Mouse (Mus musculus): ENCODE data around the gene Arhgap18.

The Arhgap18 gene

DNA sequence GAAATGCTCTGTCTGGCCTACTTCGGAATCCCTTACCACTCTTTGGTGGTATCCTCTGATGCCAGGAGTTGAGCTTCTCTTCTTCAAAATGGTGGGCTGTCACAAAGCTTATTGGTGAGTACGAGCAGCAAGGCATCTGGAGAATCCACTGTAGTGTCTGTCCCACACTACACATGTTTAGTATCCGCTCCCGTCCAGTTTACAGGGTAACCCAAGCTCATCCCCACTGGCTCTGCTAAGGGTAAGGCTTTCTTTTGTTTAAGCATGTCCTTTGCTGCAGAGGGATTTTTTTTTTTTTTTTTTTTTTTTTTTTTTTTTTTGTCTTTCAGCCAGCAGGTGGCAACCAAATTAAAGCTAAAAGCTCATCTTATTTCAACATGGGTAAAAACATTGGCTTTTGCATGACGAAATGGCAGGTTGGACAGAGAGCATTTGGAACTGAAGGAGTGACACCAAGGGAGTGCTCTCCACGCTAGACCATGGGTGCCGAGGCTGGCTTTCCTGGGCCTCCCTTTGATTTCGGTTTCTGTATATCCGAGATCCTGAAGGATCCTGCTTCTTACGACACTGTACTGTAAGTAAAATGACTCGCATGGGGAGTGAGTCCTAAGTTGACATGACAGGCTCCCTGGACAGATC is at the start of gene Arhgap18:
Gene Arhgap18 (plus strand): TSS at position 493 of the 639 bp plus-strand sequence.
- no peak for DNase-seq (ENCODE audit: low spot score)

DNA sequence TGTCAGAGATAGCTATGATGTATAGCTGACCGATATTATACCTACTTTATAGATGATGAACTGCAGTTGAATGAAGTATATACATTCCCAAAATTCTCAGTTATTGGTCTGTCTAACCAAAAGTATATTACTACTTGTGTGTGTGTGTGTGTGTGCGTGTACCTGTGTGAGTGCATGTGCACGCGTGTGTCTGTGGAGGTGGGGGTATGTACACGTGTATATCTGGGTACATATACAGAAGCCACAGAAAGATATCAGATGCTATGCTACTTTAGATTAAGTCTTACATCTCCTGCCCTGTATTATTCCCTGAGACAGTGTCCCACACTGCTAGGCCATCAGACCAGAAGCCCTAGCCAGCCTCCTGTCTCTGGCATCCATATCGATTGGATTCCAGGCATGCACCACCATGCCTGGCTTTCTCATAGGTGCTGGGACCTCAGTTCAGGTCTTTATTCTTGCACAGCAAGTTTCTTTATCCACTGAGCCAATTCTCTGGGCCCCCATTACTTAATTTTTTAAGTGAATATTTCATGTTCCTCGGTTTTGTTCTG is 42.7 kb upstream of the Arhgap18 start:
- DNase-seq (ENCODE audit: low spot score): no peak

DNA sequence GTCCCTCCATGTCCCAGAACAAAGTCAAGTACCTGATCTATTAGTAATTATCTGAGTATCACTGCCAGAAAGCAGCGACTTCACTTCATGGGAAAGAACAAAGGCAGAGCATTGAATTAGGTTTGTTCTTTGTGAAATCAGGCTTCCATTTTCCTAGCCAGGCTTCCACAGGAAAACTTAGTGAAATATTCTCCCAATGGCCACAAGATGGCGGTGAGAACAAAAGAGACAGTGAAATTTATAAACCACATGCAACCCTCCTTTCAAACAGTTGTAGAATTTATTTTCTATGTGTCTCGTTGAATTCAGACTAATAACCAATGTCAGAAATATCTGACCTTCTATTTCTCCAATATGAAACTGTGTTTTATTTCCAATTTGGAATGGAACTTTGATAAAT is 42.2 kb upstream of the Arhgap18 start:
- peak; percentile 15 for DNase-seq (ENCODE audit: low spot score)

DNA sequence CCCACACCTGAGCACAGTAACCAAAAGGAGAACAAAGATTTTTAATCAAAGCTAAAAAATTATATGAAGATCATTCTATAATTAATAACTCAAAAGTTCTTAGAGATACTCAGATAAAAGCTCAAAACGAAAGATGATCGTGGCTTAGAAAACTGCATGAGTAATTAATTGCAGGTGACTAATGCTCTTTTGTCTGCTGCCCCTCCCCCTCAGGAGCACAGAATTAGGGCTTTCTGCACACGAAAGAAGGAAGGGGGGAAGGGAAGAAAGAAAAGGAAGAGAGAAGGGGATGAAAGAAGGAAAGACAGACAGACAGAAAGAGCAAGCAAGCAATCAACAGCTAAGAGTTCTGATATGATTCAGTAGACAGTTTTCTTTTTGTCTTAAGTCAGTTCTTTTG is 39.2 kb upstream of the Arhgap18 start:
- no peak for DNase-seq (ENCODE audit: low spot score)

DNA sequence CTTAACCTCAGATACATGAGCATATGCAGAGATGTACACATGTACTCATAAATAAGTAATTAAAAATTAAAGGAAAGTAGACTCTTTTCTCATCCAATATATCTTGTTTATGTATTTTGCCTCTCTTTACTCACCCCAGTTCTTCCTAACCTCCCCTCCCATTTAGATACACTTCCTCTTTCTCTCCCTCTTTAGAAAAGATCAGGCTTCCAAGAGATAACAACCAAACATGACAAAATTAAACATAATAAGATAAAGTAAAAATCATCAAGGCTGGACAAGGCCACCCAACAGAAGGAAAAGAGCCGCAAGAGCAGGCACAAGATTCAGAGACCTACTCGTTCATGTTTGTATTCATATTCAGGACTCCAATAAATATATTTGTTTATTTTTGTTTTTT is 28.5 kb upstream of the Arhgap18 start:
- DNase-seq (ENCODE audit: low spot score): no peak

DNA sequence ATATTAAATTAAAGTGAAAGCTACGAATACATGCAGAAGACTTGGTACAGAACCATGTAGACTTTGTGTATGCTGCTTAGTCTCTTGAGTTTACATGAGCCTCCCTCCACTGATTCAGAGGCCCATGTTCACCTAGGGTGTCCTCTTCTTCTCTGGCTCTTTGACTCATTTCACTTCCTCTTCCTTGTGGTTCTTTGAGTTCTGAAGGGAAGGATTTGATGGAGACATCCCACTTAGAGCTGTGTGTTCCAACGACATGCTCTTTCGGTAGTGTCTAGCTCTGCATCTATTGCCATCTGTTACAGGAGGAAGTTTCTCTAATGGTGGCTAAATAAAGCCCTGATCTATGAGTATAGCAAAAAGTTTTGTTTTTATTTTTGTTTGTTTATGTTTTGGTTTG is 28.0 kb upstream of the Arhgap18 start:
- no peak for DNase-seq (ENCODE audit: low spot score)

DNA sequence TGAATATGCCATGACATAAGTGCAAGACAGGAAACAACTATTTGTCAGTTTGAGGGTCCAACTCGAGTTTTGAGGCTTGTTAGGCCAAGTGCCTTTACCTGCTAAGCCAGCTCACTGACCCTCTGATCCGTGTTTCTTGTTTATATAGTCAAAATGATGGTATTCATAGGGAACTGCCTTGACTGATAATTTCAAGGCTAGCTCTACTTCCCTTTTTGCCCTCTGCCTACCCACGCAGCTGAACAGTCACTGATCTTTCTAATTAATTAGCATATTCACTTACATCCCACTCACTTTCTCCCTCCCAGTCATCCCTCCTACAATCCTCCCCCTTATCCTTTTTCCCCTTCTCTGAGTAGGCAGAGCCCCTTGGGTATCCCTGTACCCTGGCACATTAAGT is 2.4 kb upstream of the Arhgap18 start:
- DNase-seq (ENCODE audit: low spot score): no peak

DNA sequence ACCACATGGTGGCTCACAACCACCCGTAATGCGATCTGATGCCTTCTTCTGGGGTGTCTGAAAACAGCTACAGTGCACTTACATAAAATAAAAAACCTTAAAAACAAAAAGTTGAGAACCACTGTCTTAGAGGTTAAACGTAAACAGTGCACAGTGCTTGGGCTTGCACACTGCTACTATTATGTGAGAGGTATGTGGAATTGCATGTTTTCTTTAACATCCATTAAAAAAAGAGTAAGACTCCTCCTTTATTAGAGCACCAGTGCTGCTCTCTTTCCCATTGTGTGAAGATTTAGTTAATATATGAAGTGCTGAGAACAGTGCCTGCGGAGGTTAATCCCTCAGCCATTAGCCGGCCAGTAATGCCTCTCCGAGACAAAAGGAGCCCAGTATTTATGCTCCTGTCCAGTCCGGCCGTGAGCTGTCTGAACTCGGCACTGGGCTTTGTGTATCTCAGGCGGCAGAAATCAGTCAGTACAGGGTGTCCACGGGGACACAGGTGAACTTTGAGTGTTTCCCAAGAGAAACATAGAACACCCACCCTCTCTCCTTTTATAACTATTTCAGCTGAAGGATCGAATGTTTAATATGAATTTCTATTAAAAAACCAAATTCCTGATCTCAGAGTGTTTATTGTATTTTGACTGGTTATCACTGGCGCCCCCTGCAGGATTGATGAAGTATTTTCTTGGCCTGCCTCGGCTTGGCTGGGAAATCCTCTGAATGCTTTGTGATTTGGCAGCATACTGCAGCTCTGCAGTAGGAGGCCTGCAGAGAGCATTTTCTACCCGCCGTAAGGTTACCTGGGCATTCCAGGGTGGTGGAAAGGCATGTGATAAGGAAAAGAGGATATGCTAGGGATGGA is 925 bp upstream of the Arhgap18 start:
- peak; percentile 59 for DNase-seq (ENCODE audit: low spot score)

DNA sequence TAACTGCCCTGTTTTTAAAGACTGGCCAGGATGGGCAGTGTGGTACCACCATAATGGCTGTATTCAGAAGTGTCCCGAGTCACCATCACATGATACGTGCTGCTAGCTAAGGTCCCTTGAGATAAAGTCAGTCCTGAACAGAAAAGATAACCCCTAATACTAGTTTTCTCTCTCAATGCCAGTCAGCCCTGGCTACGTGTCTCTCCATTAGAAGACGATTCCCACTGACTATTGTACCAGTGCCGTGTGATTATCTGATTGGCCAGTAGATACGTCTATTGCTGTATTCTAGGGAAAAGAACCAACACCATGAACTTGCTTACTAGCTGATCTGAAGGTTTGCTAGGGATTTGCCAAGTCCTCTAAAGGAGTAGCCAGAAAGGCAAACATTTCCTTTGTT is 785 bp downstream of the Arhgap18 start:
- DNase-seq (ENCODE audit: low spot score): no peak

DNA sequence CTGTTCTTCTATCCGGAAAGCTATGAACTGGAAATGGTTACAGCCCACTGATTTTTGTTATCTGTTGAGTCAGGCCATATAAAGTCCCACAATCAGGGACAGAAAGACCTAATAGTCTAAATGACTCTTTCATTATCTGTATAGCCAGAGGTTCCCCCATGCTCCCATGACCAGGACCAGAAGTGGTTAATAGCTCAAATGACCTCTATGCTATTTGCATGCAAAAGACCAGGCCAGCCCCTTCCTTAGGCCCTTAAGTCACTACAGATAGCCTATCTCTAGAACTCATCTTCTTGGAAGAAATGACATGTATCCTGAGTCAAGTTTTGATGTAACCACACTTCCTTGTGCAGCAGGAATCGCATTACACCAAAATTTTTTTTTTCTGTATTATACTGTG is 4.0 kb downstream of the Arhgap18 start:
- no peak for DNase-seq (ENCODE audit: low spot score)

DNA sequence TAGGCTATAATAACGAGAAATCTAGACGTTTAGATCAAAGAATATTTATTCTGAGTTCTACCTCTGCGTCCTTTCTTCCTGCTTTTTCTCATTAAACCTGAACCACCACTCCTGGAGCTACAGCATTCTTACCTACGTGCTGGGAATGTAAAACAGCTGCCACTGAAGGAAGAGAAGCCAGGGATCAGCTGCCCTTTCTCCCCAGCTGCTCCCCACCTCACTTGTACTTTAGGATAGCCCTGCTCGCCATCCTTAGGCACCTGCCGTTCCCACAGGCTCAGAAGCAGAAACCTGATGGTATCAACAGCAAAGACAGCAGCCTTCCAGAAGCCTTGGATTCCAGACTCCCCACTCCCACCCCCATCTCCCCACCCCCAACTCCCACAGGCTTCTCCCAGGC is 6.2 kb downstream of the Arhgap18 start:
- no peak for DNase-seq (ENCODE audit: low spot score)

DNA sequence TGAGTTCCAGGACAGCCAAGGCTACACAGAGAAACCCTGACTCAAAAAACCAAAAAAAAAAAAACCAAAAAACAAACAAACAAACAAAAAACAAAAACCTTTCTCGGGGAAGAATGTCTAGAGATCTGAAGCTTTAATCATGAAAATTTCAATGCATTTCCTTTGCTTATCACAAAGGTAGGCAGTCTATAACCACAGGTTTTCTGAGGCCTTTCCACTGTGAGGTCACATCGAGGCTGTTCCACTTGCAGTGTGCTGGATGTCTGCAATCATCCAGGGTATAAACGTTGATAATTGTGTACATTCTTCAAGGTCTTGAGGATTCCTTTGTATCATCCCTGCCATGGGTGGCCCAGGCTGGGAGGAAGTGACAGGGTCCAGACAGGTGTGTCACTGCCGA is 7.9 kb downstream of the Arhgap18 start:
- DNase-seq (ENCODE audit: low spot score): no peak

DNA sequence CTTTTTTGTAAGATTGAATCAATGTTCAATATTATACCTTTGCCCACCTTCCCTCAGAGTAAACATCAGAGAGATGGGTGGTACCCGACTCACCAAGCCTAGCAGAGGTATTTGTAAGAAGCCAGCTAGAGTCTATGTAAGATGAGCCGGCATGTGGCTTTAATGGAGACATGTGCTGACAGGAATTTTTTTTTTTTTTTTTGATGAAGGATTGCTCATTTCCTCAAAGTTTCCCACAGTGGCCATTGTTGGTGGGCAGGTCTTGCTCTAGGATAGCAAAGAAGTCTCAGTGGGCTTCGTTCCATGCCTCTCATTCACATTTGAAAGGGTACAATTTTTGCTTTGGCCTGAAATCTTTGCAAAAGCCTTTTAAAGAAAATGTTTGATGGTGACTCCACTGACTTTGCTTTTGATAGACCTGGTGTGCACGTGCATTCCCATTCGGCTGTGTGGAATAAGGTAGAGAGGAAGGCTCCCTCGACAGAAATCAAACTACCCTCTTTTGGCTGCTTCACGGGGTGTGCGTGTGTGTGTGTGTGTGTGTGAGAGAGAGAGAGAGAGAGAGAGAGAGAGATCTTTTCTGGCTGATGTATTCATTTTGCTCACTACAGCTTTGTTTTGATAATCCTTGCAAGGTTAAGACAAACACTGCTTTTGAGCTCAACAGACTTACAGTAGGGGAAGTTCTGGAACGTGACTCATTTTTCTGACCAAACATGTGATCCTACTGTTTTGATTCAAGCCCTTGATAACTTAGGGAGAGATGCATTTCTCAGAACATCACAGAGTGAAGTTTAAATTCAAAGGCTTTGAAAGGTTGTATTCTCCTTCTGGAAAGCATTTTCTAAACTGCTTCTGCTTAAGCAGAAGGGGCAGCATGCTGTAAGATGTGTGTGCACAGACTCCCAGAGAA is 9.0 kb downstream of the Arhgap18 start:
- DNase-seq (ENCODE audit: low spot score): no peak

DNA sequence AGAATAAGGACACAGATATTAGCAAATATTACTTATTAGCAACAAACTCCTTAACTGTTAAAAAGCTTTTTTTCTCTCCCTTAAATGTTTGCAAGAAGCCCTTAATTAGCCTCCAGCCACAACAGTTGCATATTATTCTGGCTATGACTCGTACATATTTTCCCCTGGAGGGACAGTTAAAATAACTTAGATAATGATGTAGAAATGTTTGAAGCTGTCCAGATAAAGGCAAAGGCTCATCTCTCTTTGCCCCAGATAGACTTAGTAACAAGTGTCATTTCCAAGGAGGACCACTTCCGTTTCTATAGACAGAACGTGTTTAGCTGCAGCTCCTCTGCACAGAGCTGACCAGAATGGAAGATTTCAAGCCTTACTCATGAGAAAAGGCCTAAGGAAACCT is 14.0 kb downstream of the Arhgap18 start:
- no peak for DNase-seq (ENCODE audit: low spot score)

DNA sequence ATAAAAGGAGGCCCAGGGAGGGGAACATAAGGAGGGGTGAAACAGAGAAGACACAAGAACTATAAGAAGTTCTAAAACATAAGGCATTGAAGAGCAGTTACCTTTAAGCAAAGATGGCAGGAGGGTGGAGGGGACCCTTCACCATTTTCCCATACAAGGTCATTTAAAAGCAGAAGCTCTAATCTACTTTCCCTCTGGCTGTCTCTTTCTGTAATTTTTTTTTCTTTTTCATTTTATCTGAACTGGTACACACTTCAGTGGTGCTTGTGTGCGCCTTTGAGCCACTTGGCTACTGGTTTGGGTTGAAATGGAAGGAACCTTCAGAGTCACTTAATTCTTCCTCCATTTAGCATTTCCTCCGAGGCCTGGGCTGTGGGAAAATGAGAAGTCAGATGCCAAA is 15.7 kb downstream of the Arhgap18 start:
- no peak for DNase-seq (ENCODE audit: low spot score)

DNA sequence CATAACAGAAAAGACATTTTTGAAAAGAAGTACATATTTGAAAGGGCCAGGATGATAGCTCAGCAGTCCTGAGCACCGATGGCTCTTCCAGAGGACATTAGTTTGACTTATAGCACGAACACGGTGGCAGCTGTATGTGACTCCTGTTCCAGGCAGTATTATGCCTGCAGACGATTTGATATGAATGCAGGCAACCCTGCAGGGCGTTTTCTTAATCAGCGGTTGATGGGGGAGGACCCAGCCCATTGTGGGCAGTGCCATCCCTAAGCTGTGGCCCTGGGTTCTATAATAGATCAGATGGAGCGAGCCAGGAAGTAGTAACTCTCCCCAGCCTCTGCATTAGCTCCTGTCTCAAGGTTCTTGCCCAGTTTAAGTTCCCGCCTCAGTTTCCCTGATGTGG is 16.8 kb downstream of the Arhgap18 start:
- no peak for DNase-seq (ENCODE audit: low spot score)

DNA sequence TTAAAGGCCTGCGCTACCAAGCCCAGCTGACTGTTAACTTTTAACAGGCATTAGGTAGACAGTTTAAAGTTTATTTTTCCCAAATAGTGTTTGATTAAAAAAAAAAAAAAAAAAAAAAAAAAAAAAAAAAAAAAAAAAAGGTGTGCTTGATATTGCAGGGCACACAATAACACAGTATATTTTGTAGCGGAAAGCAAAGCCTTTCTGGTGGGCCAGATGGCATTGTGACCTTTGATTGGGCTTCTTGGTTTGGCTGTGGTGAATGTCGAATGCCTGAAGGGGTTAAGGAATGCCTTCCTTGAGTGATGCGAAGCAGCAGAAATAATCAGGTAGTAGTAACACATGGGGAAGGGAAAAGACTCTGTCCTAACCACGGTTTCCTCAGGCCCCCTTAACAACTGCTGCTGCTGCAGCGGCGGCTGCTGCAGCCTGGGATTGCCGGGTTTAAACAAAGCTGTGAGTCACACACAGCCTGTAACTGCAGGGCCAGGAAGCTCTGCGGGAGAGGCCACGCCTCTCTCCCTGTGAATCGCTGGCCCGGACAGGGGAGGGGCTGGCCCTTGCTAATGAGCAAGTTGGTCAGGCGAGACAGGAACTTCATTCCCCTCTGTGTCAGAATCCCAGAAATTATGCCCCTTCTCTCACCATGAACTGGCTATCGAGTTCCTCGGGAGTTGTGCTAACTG is 18.9 kb downstream of the Arhgap18 start:
- DNase-seq (ENCODE audit: low spot score): peak; percentile 62

DNA sequence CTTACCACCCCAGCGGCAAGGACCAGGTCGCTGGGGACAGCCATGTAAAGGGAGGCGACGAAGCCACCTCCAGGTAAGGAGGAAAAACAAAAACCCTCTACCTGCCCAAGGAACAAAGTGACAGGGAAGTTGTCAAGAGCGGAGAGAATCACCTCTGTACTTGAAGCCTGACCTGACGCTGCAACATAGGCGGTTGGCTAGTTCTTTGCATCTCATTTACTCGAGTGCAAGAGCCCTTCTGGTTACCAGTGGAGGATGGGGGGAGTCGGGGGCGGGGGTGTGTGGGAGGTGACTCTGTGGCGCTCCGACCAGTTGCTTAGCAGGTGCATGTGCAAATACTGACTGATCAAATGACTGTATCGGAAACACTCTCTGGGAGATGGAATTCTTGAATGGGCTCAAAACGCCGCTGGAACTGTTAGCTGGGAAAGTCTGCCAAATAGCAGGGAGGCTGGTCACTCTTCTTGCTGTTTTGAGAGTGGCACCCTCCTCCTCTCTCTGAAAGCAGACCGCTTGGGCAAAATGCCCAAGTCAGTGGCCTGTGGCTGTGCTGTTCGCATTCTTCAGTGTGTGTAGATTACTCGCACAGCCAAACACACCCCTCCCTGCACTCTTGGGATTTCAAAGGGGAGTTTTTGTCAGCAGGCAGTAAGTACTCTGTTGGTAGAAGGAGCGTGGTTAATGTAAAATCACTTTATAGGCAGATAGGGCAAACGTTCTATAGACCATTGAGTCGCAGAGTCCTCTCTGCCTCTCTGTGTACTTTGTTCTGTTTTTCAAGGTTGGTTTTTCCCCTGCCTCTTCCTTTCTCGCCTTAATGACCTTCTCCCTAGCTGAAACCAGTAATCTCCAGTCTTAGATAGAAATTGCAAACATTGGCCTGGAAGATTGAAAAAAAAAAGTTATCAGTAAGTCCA is 19.7 kb downstream of the Arhgap18 start:
- peak; percentile 37 for DNase-seq (ENCODE audit: low spot score)

DNA sequence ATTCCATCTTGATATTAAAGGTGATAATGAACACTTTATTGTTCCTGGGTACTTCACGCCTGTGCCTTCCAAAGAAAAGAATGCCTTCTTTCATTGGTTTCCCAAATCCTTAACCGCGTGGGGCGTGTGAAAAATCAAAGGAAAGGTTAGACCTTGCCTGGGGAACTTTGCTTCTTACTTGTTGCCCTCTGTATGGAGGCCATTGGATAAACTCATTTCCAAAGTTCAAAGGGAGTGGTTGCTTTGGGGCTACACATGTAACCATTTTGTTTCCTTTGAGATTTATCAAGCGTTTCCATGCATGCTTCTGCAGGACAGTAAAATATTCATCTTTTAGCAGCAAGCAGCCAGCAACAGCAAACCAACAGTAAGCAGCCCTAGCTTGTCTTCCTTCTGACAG is 20.3 kb downstream of the Arhgap18 start:
- DNase-seq (ENCODE audit: low spot score): no peak

DNA sequence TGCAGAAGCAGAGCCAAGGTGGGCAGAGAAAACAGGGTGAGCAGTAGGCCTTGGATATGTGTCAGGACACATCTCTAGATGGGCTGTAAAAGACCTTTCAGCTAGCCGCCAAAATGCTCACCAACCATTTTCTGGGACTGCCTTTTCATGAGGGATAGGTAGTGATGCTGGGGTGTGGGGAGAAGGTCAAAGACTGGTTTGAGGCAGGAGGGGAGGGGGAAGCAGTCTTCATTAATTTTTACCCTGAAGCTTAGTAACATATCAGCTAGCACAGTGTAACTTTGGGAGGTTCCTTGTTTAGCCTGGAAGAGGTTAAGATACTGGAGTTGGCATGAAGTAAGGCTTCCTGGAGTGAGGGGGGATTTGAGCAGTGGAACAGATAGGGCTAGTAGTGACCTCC is 21.0 kb downstream of the Arhgap18 start:
- no peak for DNase-seq (ENCODE audit: low spot score)

DNA sequence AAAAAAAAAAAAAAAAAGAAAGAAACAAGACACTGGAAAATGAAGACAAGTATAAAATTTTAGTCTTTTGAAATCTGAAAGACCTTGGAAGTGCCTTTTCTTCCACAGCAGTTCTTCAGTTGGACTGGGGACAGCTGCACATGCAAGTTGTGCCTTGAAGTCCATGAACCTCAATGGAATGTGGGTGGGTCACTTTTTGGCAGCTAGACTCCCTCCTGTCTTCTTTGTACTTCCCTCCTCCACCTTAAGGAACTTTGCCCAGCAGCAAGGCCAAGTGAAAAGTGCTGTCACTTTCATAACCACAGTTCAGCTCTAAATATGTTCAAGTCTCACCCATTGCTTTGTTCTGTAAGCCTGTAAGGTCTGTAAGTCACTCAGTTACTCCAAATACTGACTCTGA is 23.2 kb downstream of the Arhgap18 start:
- no peak for DNase-seq (ENCODE audit: low spot score)
